Mouse (Mus musculus): ENCODE data around the gene Pus7l. TPM values are rescaled to one million over a fixed set of nuclear protein-coding genes. Genes with fewer than 3 reads are reported as not detected.

The Pus7l gene
- total RNA-seq (2021) = 1 to 10 TPM; 3.3 to 4.8 TPM
- long read RNA-seq, experiment 1, transcript Pus7l-201 (9 exons, 2,840 nt) = major isoform, 5 of 7 reads
- long read RNA-seq, experiment 1, partial matches to known transcripts = 0 of 7 reads
- long read RNA-seq, experiment 1, other reads (novel, unspliced or antisense) = 2 of 7 reads
- long read RNA-seq, experiment 2, partial matches to known transcripts = 1 of 4 reads
- long read RNA-seq, experiment 2, other reads (novel, unspliced or antisense) = 0 of 4 reads

- DNase-seq (ENCODE audit: low spot score in 2 of 2) = peak; percentile 80 to 91
Measured at GRCm38 (mm10) chr15:94543409-94544051, at the start of gene Pus7l, which contains the start of gene Irak4. Gene Pus7l, minus strand, starts transcription at chr15:94543547. Gene Irak4, plus strand, starts transcription at chr15:94543643.

- no peak for DNase-seq (ENCODE audit: low spot score in 2 of 2)
Measured at GRCm38 (mm10) chr15:94591356-94591755, 48.0 kb upstream of the Pus7l start.

DNA sequence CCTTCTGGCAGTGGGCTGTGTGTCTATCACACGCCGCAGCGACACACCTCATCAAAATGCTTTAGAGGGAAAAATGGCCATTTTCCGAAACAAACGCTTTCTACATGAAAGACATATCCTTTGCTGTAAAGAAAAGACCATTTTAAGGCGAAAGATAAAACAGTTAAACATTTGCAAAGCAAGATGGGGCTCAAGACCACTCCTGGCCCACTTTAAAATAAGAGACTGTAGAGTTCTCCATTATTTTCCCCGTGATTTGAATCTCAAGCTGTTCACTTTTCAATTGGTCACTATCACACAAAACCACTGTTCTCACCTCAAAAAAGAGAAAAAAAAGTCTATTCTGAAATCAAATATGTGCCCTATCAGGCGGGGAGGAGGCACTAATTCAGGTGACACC, 46.7 kb upstream of the Pus7l start:
- DNase-seq (ENCODE audit: low spot score in 2 of 2) = no peak

GRCm38 (mm10) chr15:94589219-94590075, 46.1 kb upstream of the Pus7l start, which contains the start of gene Twf1:
Gene Twf1, minus strand, starts transcription at chr15:94589889.
- peak; percentile 98 to 99 for DNase-seq (ENCODE audit: low spot score in 2 of 2)

- DNase-seq (ENCODE audit: low spot score in 2 of 2) = no peak
Measured at GRCm38 (mm10) chr15:94587826-94588715, 44.7 kb upstream of the Pus7l start.

GRCm38 (mm10) chr15:94584738-94585137, 41.4 kb upstream of the Pus7l start:
- DNase-seq (ENCODE audit: low spot score in 2 of 2) = no peak

GRCm38 (mm10) chr15:94583153-94583552, 39.8 kb upstream of the Pus7l start:
- DNase-seq (ENCODE audit: low spot score in 2 of 2) = no peak

GRCm38 (mm10) chr15:94582000-94582593, 38.8 kb upstream of the Pus7l start:
- DNase-seq (ENCODE audit: low spot score in 2 of 2) = no peak

- no peak for DNase-seq (ENCODE audit: low spot score in 2 of 2)
Measured at GRCm38 (mm10) chr15:94574566-94575268, 31.4 kb upstream of the Pus7l start.

DNA sequence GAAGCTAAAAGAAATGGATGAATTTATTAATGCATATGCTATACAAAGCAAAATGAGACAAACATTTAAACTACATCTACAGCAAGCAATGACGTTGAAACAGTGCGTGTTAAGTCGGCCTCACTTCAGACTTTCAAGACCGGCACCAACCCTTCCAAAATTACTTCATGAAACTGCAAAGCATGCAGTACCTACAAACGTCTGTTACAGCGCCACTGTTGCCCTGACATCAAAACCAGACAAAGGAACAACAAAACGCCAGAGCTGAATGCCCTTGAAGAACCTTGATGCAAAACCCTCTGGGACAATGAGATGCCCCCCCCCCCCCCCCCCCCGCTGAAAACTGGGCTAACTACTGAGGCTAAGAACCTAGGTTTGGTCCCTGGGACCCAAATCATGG, 29.4 kb upstream of the Pus7l start:
- no peak for DNase-seq (ENCODE audit: low spot score in 2 of 2)

GRCm38 (mm10) chr15:94571501-94571900, 28.2 kb upstream of the Pus7l start:
- no peak for DNase-seq (ENCODE audit: low spot score in 2 of 2)

GRCm38 (mm10) chr15:94568496-94569182, 25.3 kb upstream of the Pus7l start:
- DNase-seq (ENCODE audit: low spot score in 2 of 2) = no peak

DNA sequence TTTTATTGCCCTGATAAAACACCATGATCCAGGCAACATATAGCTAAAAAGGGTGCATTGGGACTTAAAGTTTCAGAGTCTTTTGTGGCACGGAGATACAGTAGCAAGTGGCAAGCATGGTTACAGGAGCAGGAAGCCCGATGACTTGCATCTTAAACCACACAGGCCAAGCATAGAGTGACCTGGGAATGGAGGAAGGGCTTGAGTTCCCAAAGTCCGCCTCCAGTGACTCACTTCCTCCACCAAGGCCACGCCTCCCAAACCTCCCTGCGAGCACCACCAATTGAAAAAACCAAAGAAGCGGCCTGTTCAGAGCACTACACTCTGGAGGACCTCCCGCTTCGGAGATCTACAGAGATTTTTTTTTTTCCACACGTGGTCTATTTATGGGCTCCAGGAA, 22.5 kb upstream of the Pus7l start:
- DNase-seq (ENCODE audit: low spot score in 2 of 2) = no peak

DNA sequence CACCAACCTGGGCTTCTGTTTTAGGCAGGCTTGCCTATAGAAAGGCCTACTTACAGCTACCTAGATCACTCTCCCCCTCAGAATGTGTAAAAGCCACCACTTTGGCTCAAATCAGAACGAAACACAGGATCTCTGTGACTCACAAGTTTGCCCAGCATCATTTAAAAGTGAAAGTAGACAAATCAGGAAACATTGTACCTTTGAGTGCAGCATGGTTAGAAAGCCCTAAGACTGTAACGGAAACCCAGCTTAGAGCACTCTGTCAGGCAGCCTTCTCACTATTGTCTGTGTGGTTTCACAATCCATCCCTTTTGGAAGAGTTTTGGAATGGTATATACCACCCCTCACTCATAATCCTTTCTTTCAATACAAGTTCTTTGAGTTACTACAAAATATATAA, 21.6 kb upstream of the Pus7l start:
- DNase-seq (ENCODE audit: low spot score in 2 of 2) = no peak

GRCm38 (mm10) chr15:94558895-94559656, 15.7 kb upstream of the Pus7l start:
- no peak for DNase-seq (ENCODE audit: low spot score in 2 of 2)

- DNase-seq (ENCODE audit: low spot score in 2 of 2) = peak; percentile 69 to 78
Measured at GRCm38 (mm10) chr15:94557442-94557841, 14.1 kb upstream of the Pus7l start.

GRCm38 (mm10) chr15:94553536-94553935, 10.2 kb upstream of the Pus7l start:
- DNase-seq (ENCODE audit: low spot score in 2 of 2) = no peak

GRCm38 (mm10) chr15:94544844-94545243, 1.5 kb upstream of the Pus7l start:
- no peak for DNase-seq (ENCODE audit: low spot score in 2 of 2)

All from gastrocnemius, postnatal 4 days (tissue).